ENCODE assay signal across 11 mouse cellular contexts in the genomic region with DNA sequence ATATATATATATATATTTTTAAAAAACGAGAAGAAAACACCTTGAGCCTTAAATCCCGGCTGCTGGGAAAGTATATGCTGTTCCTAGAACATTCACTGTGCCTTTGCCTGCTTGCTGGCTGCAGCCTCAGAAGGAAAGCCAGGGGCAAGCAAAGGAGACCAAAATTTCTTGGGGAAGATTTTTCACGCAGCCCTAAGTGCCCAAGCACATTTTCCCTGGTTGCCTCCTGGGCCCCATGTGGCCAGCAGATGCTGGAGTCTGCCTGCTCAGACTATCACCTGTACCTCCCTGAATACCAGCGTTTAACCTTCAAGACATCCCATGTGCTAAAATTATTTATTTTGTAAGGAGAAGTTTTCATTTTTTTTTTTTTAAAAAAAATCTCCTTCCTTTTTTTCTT. TPM values are rescaled to one million over a fixed set of nuclear protein-coding genes. Genes with fewer than 3 reads are reported as not detected.
DNase-seq lines count a peak whose midpoint lies in the region; ATAC-seq and TF ChIP-seq lines count a peak whose summit lies in the region.
"Had no signal": no experiment of that assay in that cellular context is flagged by ENCODE, and none has a peak within 500 bp of the region (broad histone marks: within the 10 kb centered on the region; RNA-seq: fewer than 3 reads in every experiment).

No protein-coding gene starts in this region.

- 0 out of 2 replicates have a peak, but pooled peaks cover 7% of the 10 kb centered on the region for H3K36me3 ChIP-seq in hindbrain, embryonic 12.5 days
- no peaks in the 10 kb centered on the region for H3K36me3 ChIP-seq in midbrain, embryonic 11.5 days (ENCODE audit: control insufficient read depth, insufficient read depth, low read length)

- no peak for ATAC-seq in hindbrain, embryonic 12.5 days (ENCODE audit: low FRiP score)
- no peak for ATAC-seq in midbrain, embryonic 11.5 days (ENCODE audit: low FRiP score)
- ATAC-seq in CD4-positive, CD25-positive, alpha-beta regulatory T cell, adult 4 months: no peak
- ATAC-seq in cerebellum, adult (ENCODE audit: insufficient number of reproducible peaks, low FRiP score, low TSS enrichment): no peak

- no peak for TF ChIP-seq POLR2A in cerebellum, adult 2 months (IDR thresholded peaks at IDR 0.05; ENCODE audit: borderline replicate concordance, insufficient read depth, low read length)

- peak overlapping the region; percentile 96 for H3K4me2 ChIP-seq in hindbrain, embryonic 12.5 days (replicated peaks)
- H3K4me2 ChIP-seq in midbrain, embryonic 11.5 days: peak overlapping the region; percentile 32

- DNase-seq in embryo, embryonic 10 days (ENCODE audit: low spot score): peak; percentile 53
- DNase-seq in embryo, embryonic 9.5 days (ENCODE audit: extremely low spot score): no peak
- DNase-seq in embryo, embryonic 10.5 days (ENCODE audit: low spot score): peak; percentile 52
- DNase-seq in midbrain, embryonic 11.5 days (ENCODE audit: low spot score, missing footprints): no peak
- no peak for DNase-seq in cerebellum, adult 2 months
- DNase-seq: heart, postnatal 36 days; thymus, postnatal 14 days had no signal

- peak overlapping the region; percentile 27 for H3K4me3 ChIP-seq in hindbrain, embryonic 12.5 days
- H3K4me3 ChIP-seq in midbrain, embryonic 11.5 days (ENCODE audit: low read depth, low read length): 0 out of 2 replicates have a peak overlapping the region, but pooled peaks have one; percentile 11
- H3K4me3 ChIP-seq in cerebellum, adult 2 months (replicated peaks; ENCODE audit: insufficient read depth, low read depth, low read length): no peak overlapping the region
- H3K4me3 ChIP-seq: megakaryocyte, embryonic 14.5 days had no signal

- H3K4me1 ChIP-seq in hindbrain, embryonic 12.5 days: peaks cover 31% of the 10 kb centered on the region
- peaks cover 19% of the 10 kb centered on the region for H3K4me1 ChIP-seq in midbrain, embryonic 11.5 days (ENCODE audit: control insufficient read depth, insufficient read depth, low read length)
- peaks cover 3% of the 10 kb centered on the region; the same call in 1 of the 2 replicates for H3K4me1 ChIP-seq in cerebellum, adult 2 months (ENCODE audit: control insufficient read depth, insufficient read depth, low read length)

- no peak for TF ChIP-seq CTCF in cerebellum, adult 2 months (IDR thresholded peaks at IDR 0.05; ENCODE audit: borderline replicate concordance, insufficient read depth, low read depth, low read length)

- no peak overlapping the region for H3K27ac ChIP-seq in hindbrain, embryonic 12.5 days
- H3K27ac ChIP-seq in midbrain, embryonic 11.5 days (ENCODE audit: low read depth, low read length): no peak overlapping the region
- H3K27ac ChIP-seq in cerebellum, adult 2 months (ENCODE audit: insufficient read depth, low read length): no peak overlapping the region

- no peaks in the 10 kb centered on the region for H3K9me3 ChIP-seq in hindbrain, embryonic 12.5 days (replicated peaks)
- no peaks in the 10 kb centered on the region for H3K9me3 ChIP-seq in midbrain, embryonic 11.5 days (ENCODE audit: control insufficient read depth, low read length)

- no peaks in the 10 kb centered on the region for H3K27me3 ChIP-seq in hindbrain, embryonic 12.5 days
- peaks cover 2% of the 10 kb centered on the region; the same call in 1 of the 2 replicates for H3K27me3 ChIP-seq in midbrain, embryonic 11.5 days (ENCODE audit: control insufficient read depth, insufficient read depth, low read length)
- peaks cover 10% of the 10 kb centered on the region; the same call in 1 of the 2 replicates for H3K27me3 ChIP-seq in cerebellum, adult 2 months (ENCODE audit: control insufficient read depth, insufficient read depth, low read length)

- 49% methylated on average over 4 of the region's 4 CpGs for WGBS in hindbrain, embryonic 12.5 days
- WGBS in midbrain, embryonic 11.5 days: 71% methylated on average over 4 of the region's 4 CpGs
- WGBS in cerebellum, adult 2 months: 65% methylated on average over 4 of the region's 4 CpGs

- H3K9ac ChIP-seq in hindbrain, embryonic 12.5 days: peak overlapping the region; percentile 42
- no peak overlapping the region; the same call in 1 of the 2 replicates for H3K9ac ChIP-seq in midbrain, embryonic 11.5 days (ENCODE audit: low read length)

RNA-seq across cellular contexts. Expression of gene Sox9, which starts 4.4 kb away (rescaled TPM):
- 196 and 197 TPM in 2 replicates for polyA plus RNA-seq in hindbrain, embryonic 12.5 days (2016; fragmentation: Nextera tagmentation; extraction: Ambion mirVana)
- 106 and 107 TPM in 2 replicates for polyA plus RNA-seq in midbrain, embryonic 11.5 days (2014; fragmentation: Nextera tagmentation; extraction: Ambion mirVana)
- not detected for polyA plus RNA-seq in CD4-positive, CD25-positive, alpha-beta regulatory T cell, adult 4 months (2017; shearing (Covaris generic))
- 20.2 and 20.8 TPM in 2 replicates for polyA plus RNA-seq in cerebellum, adult 2 months (2012; rRNA removed)

Comparison
In these comparisons a context has a peak if more than half of its experiments do, and no peak if none do; other contexts are left out.
1. DNase-seq: peak in embryo, embryonic 10 days (single experiment) and embryo, embryonic 10.5 days (single experiment); none in embryo, embryonic 9.5 days (single experiment), midbrain, embryonic 11.5 days (single experiment) and cerebellum, adult 2 months (0 of 2).
2. RNA of gene Sox9, which starts 4.4 kb away (polyA plus RNA-seq): 196 to 197 TPM in hindbrain, embryonic 12.5 days, 106 to 107 TPM in midbrain, embryonic 11.5 days and 20.2 to 20.8 TPM in cerebellum, adult 2 months; not detected in CD4-positive, CD25-positive, alpha-beta regulatory T cell, adult 4 months; every median in the first group is over 10 times any median in the second.